Comparison of ENCODE assay signal across 8 mouse cellular contexts in genomic region chr14:18331693-18332131, GRCm38 (mm10). TPM values are rescaled to one million over a fixed set of nuclear protein-coding genes. Genes with fewer than 3 reads are reported as not detected.
A peak's percentile ranks its signal among the peaks of the same experiment; 100 is the strongest.
DNase-seq lines count a peak whose midpoint lies in the region; ATAC-seq lines count a peak whose summit lies in the region.

Gene Ube2e1 (minus strand): TSS chr14:18331859.

- H3K4me1 ChIP-seq in hindbrain, embryonic 11.5 days (replicated peaks; ENCODE audit: control insufficient read depth, insufficient read depth, low read length): peaks cover 2% of the 10 kb centered on the region; the same call in 1 of the 2 replicates

- 1% methylated on average over 27 of the region's 39 CpGs for WGBS in hindbrain, embryonic 11.5 days

- H3K9ac ChIP-seq in hindbrain, embryonic 11.5 days (ENCODE audit: low read depth, low read length): peak within 1 kb of the TSS; percentile 96

- H3K9me3 ChIP-seq in hindbrain, embryonic 11.5 days (ENCODE audit: control insufficient read depth, low read length): no peaks in the 10 kb centered on the region

- H3K4me3 ChIP-seq in hindbrain, embryonic 11.5 days (ENCODE audit: low read depth, low read length): peak within 1 kb of the TSS; percentile 96

- H3K27me3 ChIP-seq in hindbrain, embryonic 11.5 days (ENCODE audit: control insufficient read depth, insufficient read depth, low read length): no peaks in the 10 kb centered on the region

- no peaks in the 10 kb centered on the region for H3K36me3 ChIP-seq in hindbrain, embryonic 11.5 days (ENCODE audit: control insufficient read depth, insufficient read depth, low read length)

- ATAC-seq in hindbrain, embryonic 11.5 days (ENCODE audit: low FRiP score): peak; percentile 91

- DNase-seq in MEL-GATA-1-ER (ENCODE audit: extremely low read depth, low read depth): peak; percentile 47
- peak; percentile 66 for DNase-seq in cerebellum, adult 8-10 months
- DNase-seq in frontal cortex, postnatal 10 days (ENCODE audit: low spot score in 2 of 2): peak; percentile 42 to 63
- peak; percentile 80 for DNase-seq in hindbrain, embryonic 11.5 days (ENCODE audit: low spot score)
- DNase-seq in layer of hippocampus, postnatal 25 days (ENCODE audit: extremely low spot score in 1 of 2, low spot score in 1 of 2): peak; percentile 56 to 71
- peak; percentile 75 for DNase-seq in lung, postnatal 14 days
- peak; percentile 76 for DNase-seq in ovary, postnatal 36 days (ENCODE audit: low spot score)
- DNase-seq in thymus, postnatal 14 days: peak; percentile 89

- peak within 1 kb of the TSS; percentile 78 for H3K27ac ChIP-seq in hindbrain, embryonic 11.5 days (ENCODE audit: low read depth, low read length)

- H3K4me2 ChIP-seq in hindbrain, embryonic 11.5 days (replicated peaks; ENCODE audit: low read depth, low read length): peak within 1 kb of the TSS; percentile 81

RNA-seq across cellular contexts. Expression of gene Ube2e1, which starts in this region (rescaled TPM):
- polyA plus RNA-seq in hindbrain, embryonic 11.5 days (2014; fragmentation: Nextera tagmentation; extraction: Ambion mirVana): 67.4 and 81.9 TPM in 2 replicates
- total RNA-seq in layer of hippocampus, postnatal 25 days (2021): 100 to 1,000 TPM; 105 to 110 TPM

Comparison
In these comparisons a context has a peak if more than half of its experiments do, and no peak if none do; other contexts are left out.
1. Peak in every context shown above with its lines: DNase-seq, ATAC-seq, H3K4me3 ChIP-seq and H3K27ac ChIP-seq.